Mouse (Mus musculus): ENCODE measurements around the gene Olfr49.

GRCm38 (mm10) chr14:54232811-54233558, 51.8 kb downstream of the Olfr49 start:
- TF ChIP-seq CTCF (IDR thresholded peaks at IDR 0.05; ENCODE audit: control insufficient read depth, insufficient read depth, low read length), result no peak
- TF ChIP-seq POLR2A (IDR thresholded peaks at IDR 0.05; ENCODE audit: borderline replicate concordance, control insufficient read depth, low read depth, low read length), result no peak
